Mouse (Mus musculus) central nervous system, embryonic 14 days (tissue): ENCODE measurements around the gene Ppcdc. TPM values are rescaled to one million over a fixed set of nuclear protein-coding genes. Genes with fewer than 3 reads are reported as not detected.

Source experiments
- polyA plus RNA-seq: library from polyadenylated mRNA; depleted of rRNA; stranded (reverse); fragments of >200 nt; gene quantifications from 2 replicates; pipeline ENCODE4 v1.2.3, GENCODE M21; 2012; rRNA removed

The Ppcdc gene
- polyA plus RNA-seq: 17.6 and 19.2 TPM in 2 replicates

DNA sequence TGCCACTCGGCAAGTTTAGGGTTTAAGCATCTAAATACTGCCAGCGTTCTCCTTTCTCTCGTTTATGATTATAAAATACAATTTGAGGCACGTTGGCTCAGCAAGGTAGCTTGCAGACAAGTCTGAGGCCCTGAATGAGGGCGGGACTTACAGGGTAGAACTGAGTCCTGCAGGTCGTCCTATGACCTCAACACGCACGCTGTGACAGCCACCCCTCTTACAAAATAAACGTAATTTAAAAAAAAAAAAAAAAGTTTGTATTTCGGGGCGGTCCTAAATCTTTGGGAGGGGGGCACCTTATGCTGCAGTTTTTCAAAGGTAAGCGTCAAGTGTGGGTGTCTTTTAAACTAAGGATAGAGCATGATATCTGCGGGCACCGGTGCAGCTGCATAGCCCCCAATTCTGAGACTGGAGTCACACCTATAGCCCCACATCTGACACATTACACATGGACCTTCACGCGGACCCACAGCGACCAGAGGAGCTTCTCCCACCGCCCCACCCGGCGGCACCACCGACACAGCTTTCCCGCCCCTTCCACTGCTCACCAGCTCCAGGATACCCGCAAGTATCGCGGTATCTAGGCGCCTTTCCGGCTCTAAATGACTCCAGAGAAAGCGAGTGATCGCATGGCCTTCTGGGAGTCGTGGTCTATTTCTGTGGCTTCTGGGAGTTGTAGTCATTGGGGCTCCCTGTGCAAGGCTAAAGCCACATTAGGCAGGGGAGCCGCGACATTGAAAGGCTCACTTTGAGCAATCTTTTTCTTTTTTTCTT, at the start of gene Ppcdc:
Ppcdc (minus strand) TSS at position 603 of the 774 bp plus-strand sequence.

DNA sequence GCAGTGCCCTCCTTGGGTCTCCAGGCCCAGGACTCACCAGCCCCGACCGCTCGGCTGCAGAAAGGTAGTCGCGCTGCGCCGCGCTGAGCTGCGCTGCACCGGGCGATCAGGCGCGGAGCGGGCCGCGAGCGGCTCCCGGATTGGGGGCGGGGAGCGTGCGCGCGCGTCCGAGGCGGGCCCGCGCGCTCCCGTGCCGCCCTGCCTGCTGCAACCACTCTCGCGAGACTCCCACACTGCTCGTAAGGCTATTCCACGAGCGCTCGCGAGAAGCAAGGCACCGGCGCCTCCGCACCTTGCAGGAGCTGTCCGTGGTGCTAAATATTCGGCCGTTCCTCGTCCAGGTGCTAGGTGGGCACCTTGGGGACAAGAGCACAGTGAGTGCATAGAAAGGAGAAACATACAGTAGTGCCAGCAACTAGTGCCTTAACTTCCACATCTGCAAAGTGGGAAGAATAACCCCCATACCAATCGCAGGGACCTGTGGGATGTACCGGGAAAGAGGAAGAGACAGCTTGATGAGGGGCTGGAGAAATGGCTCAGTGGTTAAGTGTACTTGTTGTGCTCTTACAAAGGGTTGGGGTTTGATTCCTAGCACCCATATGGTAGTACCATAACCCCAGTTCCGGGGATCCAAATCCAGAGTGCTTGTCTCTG, 28.1 kb upstream of the Ppcdc start, which contains the start of gene Scamp5:
Scamp5 (minus strand) TSS at position 165 of the 654 bp plus-strand sequence.

Other genes starting within 250 kb of the Ppcdc start
- gene Trcg1, start 203.6 kb downstream of the Ppcdc start, polyA plus RNA-seq: not detected in 2 replicates
- 3.3 and 4.1 TPM in 2 replicates for gene 1700017B05Rik, start 177.5 kb downstream of the Ppcdc start, polyA plus RNA-seq
- 158 and 168 TPM in 2 replicates for gene Scamp5, start 27.9 kb upstream of the Ppcdc start, polyA plus RNA-seq
- gene Rpp25, start 63.9 kb upstream of the Ppcdc start, polyA plus RNA-seq: 8.9 and 9.9 TPM in 2 replicates
- 281 and 304 TPM in 2 replicates for gene Cox5a, start 81.2 kb upstream of the Ppcdc start, polyA plus RNA-seq
- 14.1 and 15.3 TPM in 2 replicates for gene Fam219b, start 97.4 kb upstream of the Ppcdc start, polyA plus RNA-seq
- gene Mpi, start 112.6 kb upstream of the Ppcdc start, polyA plus RNA-seq: 73.2 and 77.8 TPM in 2 replicates
- gene Scamp2, start 120.8 kb upstream of the Ppcdc start, polyA plus RNA-seq: 64.7 and 67.9 TPM in 2 replicates
- gene Ulk3, start 149.3 kb upstream of the Ppcdc start, polyA plus RNA-seq: 34.6 and 42.8 TPM in 2 replicates
- gene Cplx3, start 166.2 kb upstream of the Ppcdc start, polyA plus RNA-seq: 0.19 and 0.42 TPM in 2 replicates
- gene Lman1l, start 180.7 kb upstream of the Ppcdc start, polyA plus RNA-seq: 0.05 TPM in 1 of 2 replicates, not detected in the other
- 114 and 117 TPM in 2 replicates for gene Csk, start 213.5 kb upstream of the Ppcdc start, polyA plus RNA-seq
- not detected in 2 replicates for gene Cyp1a2, start 243.6 kb upstream of the Ppcdc start, polyA plus RNA-seq
- gene Cyp1a1, start 247.8 kb upstream of the Ppcdc start, polyA plus RNA-seq: 0.05 and 0.06 TPM in 2 replicates